Mouse (Mus musculus) naive thymus-derived CD4-positive, alpha-beta T cell, adult 2 months (primary cell): ENCODE data around the gene Sp6.

ENCODE experiments used
- DNase-seq: peaks from one replicate; pipeline ENCODE4 v3.0.0-alpha.2; 2011; ENCODE audit warnings: low read depth

Sp6 gene

DNA sequence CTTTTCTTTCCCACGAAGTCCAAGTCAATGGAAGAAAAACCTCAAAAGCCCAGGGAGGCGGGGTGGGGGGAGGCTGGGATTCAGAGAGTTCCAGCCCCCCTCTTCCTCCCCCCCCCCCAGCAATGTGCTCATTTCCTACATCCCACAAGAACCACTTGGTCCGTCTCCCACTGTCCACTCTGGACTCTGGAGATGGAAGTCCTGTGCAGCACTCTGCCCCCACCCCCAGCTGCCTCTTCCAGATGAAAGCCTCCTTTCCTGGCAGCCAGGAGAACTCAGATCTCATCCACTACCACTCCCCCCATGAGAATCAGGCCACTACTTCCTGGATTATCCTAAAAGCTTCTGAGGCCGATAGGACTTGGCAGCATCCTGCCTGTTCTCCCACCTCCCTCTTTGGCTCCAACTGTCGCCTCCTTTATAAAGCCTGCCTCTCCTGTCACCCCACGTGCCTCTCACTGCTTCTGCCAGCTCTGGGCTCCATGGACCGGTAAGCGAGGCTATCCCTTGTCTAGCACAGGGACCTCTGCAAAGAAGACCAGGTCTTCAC, at the start of gene Sp6:
Sp6 (plus strand) TSS at position 274 of the 550 bp plus-strand sequence.
- no peak for DNase-seq

DNA sequence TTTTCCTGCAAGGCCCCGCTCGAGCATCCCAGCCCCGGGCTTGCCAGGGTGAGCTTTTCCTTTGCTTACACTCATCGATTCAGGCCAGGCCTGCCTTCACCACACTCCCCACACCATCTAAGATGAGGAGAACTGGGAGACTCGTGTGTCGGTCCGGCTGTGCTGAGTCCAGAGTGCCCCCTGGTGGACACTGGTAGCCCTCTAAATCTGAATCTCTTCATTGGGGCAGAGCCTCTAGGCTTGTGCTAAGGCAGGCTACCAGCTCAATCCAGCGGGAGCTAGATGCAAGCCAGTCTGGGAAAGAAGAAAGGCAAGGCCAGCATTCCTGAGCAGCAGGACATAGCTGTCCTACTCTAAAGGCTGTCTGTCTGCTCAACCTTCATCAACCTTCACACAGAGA, 49.6 kb upstream of the Sp6 start:
- DNase-seq, result peak; percentile 86

DNA sequence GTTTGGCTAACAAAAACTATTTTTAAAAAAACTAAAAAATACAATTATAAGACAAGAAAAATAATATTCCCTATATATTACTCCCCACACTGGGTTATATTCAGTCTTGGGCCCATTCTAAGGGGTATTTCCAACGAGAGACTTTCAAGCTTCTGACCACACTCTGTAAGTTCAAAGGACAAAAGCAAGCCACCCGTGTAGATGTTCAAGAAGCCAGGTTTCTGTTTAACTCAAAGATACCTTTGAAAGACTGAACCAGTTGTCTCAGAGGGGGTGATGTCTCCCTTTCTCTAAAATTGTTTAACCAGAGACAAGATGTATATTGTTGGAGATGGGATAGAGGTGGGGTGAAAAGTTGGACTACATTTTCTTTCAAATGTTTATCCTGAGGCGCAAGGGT, 47.0 kb upstream of the Sp6 start:
- DNase-seq, result no peak

DNA sequence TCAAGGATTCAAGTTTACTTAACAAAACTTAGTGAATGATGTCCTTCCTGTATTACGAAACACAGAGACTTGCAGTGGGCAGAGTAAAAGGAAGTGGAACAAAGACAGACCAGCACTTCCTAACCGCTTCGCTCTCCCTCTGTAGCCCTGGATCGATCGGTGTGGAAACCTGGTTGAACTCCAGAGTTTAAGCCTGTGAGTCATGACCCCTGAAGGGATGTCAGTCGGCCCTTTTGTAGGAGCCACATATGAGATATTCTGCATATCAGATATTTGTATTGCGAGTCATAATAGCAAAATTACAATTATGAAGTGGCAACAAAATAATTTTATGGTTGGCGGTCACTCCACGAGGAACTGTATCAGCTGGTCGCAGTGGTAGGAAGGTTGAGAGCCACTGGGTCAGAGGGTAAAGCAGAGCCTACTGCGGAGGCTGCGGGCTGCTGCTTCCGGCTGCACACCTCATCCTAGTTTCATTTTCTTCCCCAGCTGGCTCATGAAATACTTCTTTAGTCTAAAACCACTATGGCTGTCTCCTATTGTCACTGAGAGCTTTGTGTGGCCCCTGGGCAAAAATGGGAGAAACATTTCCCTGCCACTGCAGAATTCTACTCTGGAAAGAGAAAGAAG, 46.2 kb upstream of the Sp6 start:
- peak; percentile 77 for DNase-seq

DNA sequence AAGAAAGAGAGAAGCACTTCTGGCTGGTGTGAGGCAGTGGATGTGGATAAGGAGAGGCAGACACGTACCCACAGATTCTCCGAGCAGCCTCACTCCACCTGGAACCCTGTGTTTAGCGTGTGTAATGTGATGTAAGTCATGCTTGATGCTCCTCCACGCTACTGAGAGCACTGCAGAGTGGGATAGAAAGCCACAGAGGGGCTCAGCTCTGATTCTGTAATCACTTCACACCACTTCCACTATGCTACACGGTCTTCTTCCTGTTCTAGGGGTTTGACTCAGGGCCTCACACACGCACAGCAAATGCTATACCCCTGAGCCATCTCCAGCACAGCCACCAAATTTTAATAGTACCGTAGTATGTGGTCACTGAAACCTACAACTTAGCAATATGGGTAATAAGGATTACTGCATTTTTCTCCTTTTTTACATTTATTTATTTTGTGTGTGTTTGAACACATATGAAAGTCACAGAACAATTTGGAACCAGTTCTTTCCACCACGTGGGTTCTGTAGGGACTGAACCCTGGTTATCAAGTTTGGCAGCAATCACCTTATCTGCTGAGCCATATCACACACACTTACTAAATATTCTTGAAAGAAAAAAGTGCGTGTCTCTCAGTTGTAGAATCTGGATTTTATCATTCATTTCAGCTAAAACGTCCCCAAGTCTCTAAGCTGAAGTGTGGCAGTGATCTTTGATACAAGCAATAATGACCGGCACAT, 45.5 kb upstream of the Sp6 start:
- no peak for DNase-seq

DNA sequence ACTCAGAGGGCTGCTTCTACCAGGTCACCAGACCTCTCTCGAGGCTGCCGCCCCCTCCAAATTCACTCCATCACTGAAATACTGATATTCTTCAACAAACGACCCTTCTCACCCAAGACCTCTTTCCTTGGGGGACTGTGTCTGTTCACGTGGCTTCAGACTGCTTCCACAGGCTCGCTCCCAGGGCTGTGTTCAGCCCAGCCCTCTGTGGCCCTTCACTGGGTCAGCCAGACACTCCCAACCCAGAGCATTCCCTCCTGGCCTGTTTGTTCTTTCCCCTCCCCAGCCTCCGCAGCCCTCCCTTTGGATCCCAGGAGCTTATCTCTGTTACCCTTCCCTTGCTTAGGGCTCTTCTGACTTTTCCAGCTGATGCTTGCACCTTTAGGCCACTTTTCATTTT, 44.7 kb upstream of the Sp6 start:
- no peak for DNase-seq

DNA sequence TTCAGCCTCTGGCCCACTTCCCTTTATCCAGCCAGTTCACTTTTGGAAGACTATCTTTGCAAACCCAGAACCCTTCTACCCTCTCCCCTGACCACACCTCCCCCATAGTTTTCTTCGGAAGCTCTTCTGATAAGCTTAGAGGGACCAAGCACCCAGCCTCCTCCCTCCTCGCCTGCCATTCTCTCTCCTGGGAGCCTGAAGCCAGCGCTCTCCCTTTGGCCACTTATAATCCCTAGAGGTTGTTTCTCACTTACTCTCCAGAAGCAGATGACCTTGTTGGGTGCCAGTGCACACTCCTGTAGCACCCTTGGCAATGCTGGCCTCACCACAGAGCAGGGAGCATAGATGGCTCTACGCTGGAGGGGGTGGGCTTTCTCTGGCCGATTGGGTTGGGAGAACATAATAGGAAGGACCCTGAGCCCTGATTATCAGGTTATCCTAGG, 43.9 kb upstream of the Sp6 start:
- no peak for DNase-seq

DNA sequence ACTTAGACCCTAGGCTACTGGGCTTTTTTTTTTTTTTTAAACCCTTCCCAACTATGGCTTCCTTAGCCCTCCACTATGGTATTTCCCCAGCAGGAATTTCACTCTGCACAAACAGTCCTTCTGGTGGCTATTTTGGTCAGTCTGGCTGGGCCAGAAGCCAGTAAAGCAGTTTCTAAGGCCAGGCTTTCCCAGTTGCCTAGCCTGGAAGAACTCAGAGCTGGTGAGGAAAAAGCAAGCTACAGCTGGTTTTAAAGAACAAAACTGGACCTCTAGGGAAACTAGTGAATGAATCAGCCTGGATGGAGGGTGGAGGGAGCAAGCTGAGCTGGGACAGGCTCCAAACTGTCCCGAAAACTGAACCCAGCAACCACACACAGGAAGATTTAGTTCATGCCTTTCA, 43.4 kb upstream of the Sp6 start:
- DNase-seq, result no peak

DNA sequence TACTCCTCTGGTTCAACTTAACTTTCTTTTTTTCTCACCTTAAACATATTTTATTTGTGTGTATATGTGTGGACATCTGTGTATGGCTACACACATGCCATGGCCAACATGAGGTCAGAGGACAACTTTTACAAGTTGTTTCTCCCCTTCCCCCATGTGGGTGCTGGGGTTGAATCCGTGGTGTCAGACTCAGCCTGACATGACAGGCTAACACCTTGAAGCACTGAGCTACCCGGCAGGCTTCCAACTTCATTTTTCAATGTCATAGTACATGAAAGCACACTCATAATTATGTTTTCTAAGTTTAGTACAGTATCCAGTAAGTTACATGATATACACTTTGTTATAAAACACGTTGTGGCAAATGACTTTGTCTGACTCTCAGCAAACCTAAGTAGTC, 42.9 kb upstream of the Sp6 start:
- DNase-seq, result no peak

DNA sequence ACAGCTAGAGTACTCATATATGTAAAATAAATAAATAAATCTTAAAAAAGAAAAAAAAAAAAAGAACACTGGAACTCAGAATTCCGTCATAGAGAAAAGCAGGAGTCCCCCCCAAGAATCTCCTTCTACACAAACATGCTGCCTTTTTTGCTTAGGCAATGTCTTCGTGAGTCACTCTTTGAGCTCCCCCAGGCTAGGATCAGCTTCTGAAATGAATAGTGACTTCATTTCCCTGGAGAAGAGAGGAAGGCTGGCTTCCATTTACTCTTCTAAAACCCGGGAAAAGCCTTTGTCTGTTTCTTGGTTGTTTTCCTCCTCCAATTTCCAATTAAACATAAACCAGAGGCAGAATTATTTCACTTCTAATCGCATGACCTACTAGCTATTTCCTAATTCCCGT, 40.3 kb upstream of the Sp6 start:
- no peak for DNase-seq

DNA sequence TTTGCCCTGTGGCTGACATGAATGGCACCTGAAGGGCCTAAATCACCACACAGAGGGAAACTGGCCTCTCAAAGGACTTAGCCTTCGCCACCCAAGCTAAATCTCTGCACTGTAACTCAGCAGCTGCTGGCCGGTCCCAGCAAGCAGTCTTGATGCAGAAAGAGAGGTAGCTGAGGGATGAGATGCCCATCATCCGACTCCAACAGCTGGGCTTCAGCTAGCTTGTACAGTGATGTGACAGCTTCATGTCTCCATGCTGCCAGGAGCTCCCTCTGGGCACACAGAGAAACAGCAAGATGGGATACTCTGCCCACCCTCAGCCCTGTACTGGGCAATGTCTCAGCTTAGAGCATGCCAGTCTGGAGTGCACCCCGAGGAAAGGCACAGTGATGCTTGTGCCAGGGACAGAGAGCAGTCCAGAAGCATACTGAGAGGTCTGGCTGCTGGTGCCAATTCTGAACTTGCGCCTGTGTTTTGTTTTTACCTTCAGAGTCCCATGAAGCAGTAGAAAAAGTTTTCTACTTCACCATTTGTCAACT, 39.7 kb upstream of the Sp6 start:
- no peak for DNase-seq

DNA sequence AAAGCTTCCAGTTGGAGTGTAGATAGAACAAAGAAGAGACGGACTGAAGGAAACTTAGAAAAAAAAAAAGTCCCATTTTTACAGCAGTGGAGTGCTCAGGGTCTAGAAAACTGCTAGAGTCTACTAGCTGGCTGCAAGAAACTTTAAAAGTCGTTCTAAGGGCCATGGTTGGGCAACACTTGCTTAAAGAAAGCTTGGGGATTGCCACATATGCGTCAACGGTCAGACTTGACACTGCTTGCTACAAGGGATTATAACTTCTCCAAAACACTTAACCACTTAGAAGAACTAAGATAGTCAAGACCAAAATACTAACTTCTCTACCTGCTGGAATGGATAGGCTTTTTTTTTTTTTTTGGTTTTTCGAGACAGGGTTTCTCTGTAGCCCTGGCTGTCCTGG, 38.4 kb upstream of the Sp6 start:
- no peak for DNase-seq

DNA sequence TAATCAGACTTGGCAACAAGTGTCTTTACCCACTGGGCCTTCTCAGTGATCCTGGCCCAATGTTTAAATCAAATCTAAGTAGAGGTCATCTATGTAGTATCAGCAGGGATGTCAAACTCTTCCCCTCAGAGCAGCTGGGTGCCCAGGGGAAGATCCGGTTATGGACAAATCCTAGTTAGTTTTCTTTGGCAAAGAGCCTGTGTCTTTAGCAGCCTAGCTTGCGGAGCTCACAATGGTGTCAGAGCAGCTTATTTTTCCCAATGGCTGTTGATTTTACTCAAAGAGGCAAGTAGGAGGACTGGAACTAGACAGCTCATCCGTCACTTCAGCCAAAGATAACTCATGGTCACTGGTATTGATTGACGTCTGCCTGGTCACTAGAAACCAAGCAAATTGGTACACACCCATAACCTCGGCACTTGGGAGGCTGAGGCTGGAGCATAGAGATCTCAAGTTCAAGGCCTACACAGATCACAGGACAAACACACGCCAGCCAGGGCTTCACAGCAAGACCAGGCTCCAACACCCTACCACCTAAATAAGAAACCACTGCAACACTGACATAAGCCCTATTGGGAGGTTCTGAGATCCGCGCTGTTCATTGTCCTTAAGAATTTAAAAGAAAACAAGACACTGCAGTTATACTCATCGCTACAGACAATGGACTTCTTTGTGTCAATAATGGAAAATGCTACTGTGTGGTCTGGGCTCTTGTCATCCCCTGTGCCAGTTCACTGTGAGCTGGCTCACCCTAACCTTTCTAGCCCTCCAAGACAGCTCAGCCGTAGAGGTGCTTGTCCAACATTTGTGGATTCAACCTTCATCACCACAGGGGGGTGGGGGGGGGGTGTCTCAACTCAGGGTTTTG, 37.4 kb upstream of the Sp6 start:
- no peak for DNase-seq

DNA sequence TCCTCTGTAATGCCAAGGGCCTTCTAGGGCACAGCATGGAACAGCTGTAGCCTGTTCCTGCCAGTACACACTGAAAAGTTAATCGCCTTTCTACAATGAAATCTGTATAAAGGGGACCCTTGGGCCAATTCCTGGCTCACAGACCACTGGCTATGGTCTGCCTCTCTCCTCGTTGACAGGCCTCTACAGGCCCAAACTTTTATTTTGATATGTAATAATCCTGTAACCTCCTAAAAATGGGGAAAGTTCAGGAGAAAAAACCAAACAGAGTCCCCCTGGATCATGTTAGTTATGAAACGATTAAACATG, 36.9 kb upstream of the Sp6 start:
- DNase-seq, result no peak

DNA sequence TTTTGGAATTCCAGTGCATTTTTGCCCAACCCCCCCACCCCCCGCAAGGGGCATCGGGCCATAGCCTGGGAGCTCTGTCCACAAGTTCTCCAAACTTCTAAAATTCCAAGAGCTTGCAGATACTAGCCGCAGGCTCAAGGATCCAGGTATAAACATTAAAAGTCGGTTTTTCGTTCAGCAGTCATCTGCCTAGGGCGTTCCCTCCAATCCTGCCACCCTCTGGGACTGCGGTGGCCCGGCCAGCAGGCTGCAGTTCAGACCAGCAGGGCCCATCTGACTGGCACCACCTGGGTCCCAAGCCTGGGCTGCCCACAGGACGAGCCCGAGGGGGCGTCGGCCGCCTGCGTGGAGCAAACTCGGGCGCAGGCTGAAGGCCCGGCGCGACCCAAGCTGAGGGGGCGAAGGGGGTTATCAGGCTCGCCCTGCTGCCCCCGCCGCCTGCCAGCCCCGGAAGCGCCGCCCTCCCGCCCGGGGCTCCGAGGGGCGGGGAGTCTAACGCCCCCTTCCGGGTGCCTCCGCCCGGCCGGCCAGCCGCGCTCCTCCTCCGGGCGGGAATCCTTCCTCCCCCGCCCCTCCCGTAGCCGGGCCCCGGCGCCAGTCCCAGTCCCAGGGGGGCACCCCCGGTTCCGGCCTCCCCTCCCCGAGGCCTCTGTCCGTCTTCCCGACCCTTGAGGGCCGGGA, 36.1 kb upstream of the Sp6 start:
- DNase-seq, result no peak

DNA sequence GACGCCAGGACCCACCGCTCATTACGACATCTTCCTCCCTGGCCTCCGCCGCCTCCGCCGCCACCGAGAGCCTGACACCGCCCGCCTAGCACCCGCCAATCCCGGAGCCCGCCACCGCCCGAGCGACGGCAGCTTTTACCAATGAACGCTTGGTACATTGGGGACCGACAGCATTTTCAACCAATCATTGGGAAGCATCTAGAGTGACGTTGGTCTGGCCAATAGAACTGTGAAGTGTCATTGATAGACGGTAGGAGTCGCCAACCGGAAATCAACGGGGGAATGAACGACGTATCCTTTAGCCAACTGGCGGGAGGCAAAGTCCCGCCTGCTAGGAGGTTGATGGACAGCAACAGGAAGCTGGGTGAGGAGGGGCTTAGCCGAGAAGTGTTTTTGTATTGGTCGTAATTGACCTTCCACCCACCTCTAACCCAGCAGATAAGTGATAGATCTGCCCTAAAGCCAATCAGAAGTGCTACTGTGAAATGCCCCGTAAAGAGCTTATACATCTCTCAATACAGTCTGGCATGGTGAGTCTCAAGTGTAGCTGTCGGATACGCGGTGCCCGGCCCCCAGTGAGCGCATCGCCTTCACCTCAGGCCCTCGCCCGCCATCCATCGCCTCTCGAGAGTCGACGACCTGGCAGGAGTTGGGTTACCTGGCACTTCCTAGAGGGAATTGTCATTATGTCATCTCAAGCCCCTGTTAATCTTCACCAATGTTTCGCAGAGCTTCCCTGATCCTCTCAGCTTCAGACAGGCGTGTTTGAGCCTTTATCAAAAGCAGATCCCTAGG, 35.4 kb upstream of the Sp6 start:
- peak; percentile 99 for DNase-seq

DNA sequence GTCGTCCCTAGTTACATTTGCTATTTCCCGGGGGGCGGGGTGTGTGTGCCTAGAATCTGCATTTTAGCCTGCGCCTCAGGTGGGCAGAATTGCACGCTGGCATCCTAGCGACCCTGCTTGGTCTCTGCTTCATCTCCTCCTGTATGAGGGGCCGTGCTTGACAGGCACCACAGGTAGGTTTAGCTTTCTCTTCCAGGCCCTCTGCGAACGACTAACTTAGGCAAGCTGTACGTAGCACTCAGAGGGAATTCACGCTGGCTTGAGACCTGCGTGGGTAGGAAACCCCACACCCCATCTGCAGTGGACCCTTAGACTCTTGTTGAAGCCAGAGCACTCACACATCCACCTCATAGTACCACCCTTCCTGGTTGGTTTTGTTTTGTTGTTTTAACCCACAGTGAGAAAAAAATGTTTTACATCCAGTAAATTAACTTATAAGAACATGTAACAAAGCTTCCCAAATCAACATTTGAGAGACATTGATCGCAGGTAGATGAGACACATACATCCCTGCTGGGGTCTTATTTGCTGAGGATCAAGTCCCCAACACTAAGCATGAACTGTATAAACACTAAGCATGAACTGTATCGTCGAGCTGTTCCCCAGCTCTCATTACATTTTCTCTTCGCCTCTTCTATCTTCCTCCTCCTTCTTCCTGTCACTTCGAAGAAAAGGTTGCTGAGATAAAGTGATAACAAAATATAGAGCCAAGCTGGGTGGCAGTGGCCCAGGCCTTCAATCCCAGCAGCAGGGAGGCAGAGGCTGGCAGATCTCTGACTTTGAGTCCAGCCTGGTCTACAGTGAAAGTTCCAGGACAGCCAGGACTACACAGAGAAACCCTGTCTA, 34.6 kb upstream of the Sp6 start:
- DNase-seq, result peak; percentile 58

DNA sequence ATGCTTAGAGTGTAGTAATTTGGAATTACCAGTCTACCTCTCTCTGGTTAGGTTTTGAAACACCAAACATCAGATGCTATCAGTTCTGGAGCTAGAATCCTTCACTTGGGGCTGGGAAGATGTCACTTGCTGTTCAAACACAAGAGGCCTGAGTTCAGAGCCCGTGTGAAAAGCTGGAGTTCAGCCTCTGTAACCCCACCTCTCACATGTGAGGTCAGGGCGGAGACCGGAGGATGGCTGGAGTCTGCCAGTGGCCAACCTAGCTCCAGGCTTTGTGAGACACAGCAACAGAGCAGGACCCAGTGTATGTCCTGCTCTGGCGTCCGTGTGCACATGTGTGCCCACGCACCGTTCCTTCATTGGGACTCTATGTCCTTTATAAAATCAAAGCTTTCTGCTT, 33.9 kb upstream of the Sp6 start:
- DNase-seq, result no peak

DNA sequence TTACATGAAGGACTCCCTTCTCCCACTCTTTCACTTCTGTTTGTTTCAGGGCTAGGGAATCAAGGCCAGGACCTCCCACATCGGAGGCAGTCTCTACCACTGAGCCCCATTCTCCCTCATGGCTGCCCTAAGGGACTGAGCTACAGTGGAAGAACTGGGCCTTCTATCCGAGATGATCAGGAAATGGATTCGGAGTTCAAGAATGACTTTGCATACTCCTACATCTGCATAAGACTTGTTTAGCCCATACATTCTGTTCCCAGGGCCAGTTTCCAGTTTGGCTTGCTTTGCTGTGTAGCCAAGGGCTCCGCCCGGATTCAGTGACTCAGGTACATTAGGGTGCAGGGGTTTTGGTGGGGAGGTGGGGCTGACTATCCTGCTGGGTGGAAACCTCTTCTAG, 33.2 kb upstream of the Sp6 start:
- no peak for DNase-seq

DNA sequence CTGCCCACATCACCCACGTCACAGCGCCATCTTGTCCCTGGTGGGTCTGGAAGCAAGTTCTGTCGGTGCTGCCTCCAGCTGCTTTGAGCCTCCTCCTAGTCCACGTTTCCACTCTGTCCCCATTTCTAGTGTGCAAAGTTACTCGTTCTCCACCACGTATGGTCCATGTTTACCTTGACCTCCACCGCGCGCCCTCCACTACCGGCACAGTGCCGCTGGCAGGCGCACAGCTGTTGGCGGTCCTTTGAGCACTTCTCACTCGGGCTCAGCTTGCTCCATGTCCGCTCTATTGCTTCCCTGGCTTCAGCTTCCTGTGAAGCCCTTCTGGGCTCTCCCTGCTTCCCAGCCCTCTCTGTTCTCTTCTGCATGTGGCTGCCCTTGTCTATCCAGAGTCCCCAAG, 31.7 kb upstream of the Sp6 start:
- DNase-seq, result no peak
